Mouse (Mus musculus) heart, embryonic 12.5 days (tissue): ENCODE measurements at regions not wholly inside any gene's neighbourhood (a gene's known extent, or its start where the extent isn't known, plus 50 kb on each side); places are given as distances from the start of the nearest gene placed in this dataset.
"Not testable (repeated sequence)": the region's sequence is repeated elsewhere in the genome, so short reads cannot be mapped to it uniquely, and the experiment has no call there.

Experiments used
- ATAC-seq: fragments of 200-750 bp; cut with Nextera tagmentation; 2 replicates; pipeline ENCODE4 v1.8.0; 2017; ENCODE audit warnings: moderate TSS enrichment, moderate library complexity; ENCODE audit not compliant: insufficient number of reproducible peaks, low FRiP score
- H3K27ac ChIP-seq: fragments of 300-500 bp; sonication (generic); 2 replicates; pipeline ENCODE4 v1.5.1; 2016; ENCODE audit warnings: mild to moderate bottlenecking, moderate library complexity; ENCODE audit not compliant: poor library complexity, severe bottlenecking
- H3K27me3 ChIP-seq: fragments of 300-500 bp; sonication (generic); replicated peaks from 2 replicates; pipeline ENCODE4 v1.6.1; 2016; ENCODE audit warnings: mild to moderate bottlenecking, moderate library complexity
- H3K36me3 ChIP-seq: fragments of 300-500 bp; sonication (generic); 2 replicates; pipeline ENCODE4 v1.6.1; 2016; ENCODE audit warnings: mild to moderate bottlenecking, moderate library complexity
- H3K4me1 ChIP-seq: fragments of 300-500 bp; sonication (generic); replicated peaks from 2 replicates; pipeline ENCODE4 v1.6.1; 2016; ENCODE audit warnings: mild to moderate bottlenecking
- H3K4me2 ChIP-seq: fragments of 300-500 bp; sonication (generic); 2 replicates; pipeline ENCODE4 v1.6.1; 2016; ENCODE audit warnings: mild to moderate bottlenecking, moderate library complexity
- H3K4me3 ChIP-seq: fragments of 300-500 bp; sonication (generic); 2 replicates; pipeline ENCODE4 v1.5.1; 2016; ENCODE audit warnings: mild to moderate bottlenecking
- H3K9ac ChIP-seq: fragments of 300-500 bp; sonication (generic); 2 replicates; pipeline ENCODE4 v1.6.1; 2016; ENCODE audit warnings: mild to moderate bottlenecking, moderate library complexity
- H3K9me3 ChIP-seq: fragments of 300-500 bp; sonication (generic); replicated peaks from 2 replicates; pipeline ENCODE4 v1.6.1; 2016; ENCODE audit warnings: mild to moderate bottlenecking, moderate library complexity
- WGBS: fragments of 180-500 bp; shearing (Covaris S2); methylation state at CpG from one replicate; pipeline ENCODE4 v1.1.7; 2016; 5-methylcytosine and 5-hydroxymethylcytosine counted together

GRCm38 (mm10) chrX:94480748-94481147 is 61.2 kb downstream of the Maged1 start:
- no peak for ATAC-seq
- H3K27me3 ChIP-seq, result 0 out of 2 replicates have a peak, but pooled peaks cover 4% of the 10 kb centered on the region
- 49% methylated on average over 1 of the region's 1 CpGs for WGBS
- no peak overlapping the region for H3K4me3 ChIP-seq
- no peak overlapping the region for H3K4me2 ChIP-seq
- no peak overlapping the region for H3K9ac ChIP-seq
- H3K9me3 ChIP-seq, result no peaks in the 10 kb centered on the region
- no peaks in the 10 kb centered on the region for H3K36me3 ChIP-seq
- no peak overlapping the region for H3K27ac ChIP-seq
- no peaks in the 10 kb centered on the region for H3K4me1 ChIP-seq

GRCm38 (mm10) chrX:94467654-94468053 is 74.3 kb downstream of the Maged1 start:
- not testable (repeated sequence) for H3K4me1 ChIP-seq, H3K4me2 ChIP-seq, H3K27ac ChIP-seq, H3K9me3 ChIP-seq, H3K36me3 ChIP-seq, H3K4me3 ChIP-seq, H3K9ac ChIP-seq
- ATAC-seq, result peak; percentile 80
- H3K27me3 ChIP-seq, result peaks cover 14% of the 10 kb centered on the region; the same call in 1 of the 2 replicates
- no CpG with 5 or more reads among the region's 3 CpGs for WGBS
